Mouse (Mus musculus): ENCODE results near the gene Cmtm4. TPM values are rescaled to one million over a fixed set of nuclear protein-coding genes. Genes with fewer than 3 reads are reported as not detected.

The Cmtm4 gene
- polyA plus RNA-seq, 1 experiment from 2014 or later: 1.8 TPM

- Histone ChIP-seq H3K27ac (no peak overlapping the region), H3K27me3 (no peaks in the 10 kb centered on the region), H3K4me2 (replicated peaks) (no peak overlapping the region), H3K9me3 (no peaks in the 10 kb centered on the region), H3K4me3 (replicated peaks) (no peak overlapping the region), H3K9ac (replicated peaks) (no peak overlapping the region), H3K36me3 (no peaks in the 10 kb centered on the region), H3K4me1 (replicated peaks) (peaks cover 35% of the 10 kb centered on the region)
- no peak for ATAC-seq
- WGBS: 76% methylated on average over 3 of the region's 3 CpGs
Observed at GRCm38 (mm10) chr8:104383977-104384376, 11.6 kb downstream of the Cmtm4 start.

GRCm38 (mm10) chr8:104383296-104383695 lies 12.3 kb downstream of the Cmtm4 start:
- H3K4me1 ChIP-seq (replicated peaks): peaks cover 35% of the 10 kb centered on the region
- H3K36me3 ChIP-seq: no peaks in the 10 kb centered on the region
- no peaks in the 10 kb centered on the region for H3K9me3 ChIP-seq
- no peak for ATAC-seq
- H3K9ac ChIP-seq (replicated peaks): no peak overlapping the region
- H3K27me3 ChIP-seq: no peaks in the 10 kb centered on the region
- WGBS: 85% methylated on average over 2 of the region's 2 CpGs
- H3K27ac ChIP-seq: no peak overlapping the region
- H3K4me3 ChIP-seq (replicated peaks): no peak overlapping the region
- no peak overlapping the region for H3K4me2 ChIP-seq (replicated peaks)

GRCm38 (mm10) chr8:104380961-104381411 lies 14.6 kb downstream of the Cmtm4 start:
- Histone ChIP-seq H3K9ac (replicated peaks) (no peak overlapping the region), H3K9me3 (no peaks in the 10 kb centered on the region), H3K4me3 (replicated peaks) (no peak overlapping the region), H3K27me3 (no peaks in the 10 kb centered on the region), H3K4me1 (replicated peaks) (peaks cover 20% of the 10 kb centered on the region), H3K4me2 (replicated peaks) (no peak overlapping the region), H3K27ac (no peak overlapping the region), H3K36me3 (no peaks in the 10 kb centered on the region)
- ATAC-seq: no peak
- WGBS: 80% methylated on average over 5 of the region's 5 CpGs

- peaks cover 23% of the 10 kb centered on the region for H3K4me1 ChIP-seq (replicated peaks)
- no peak overlapping the region for H3K4me3 ChIP-seq (replicated peaks)
- ATAC-seq: no peak
- 91% methylated on average over 7 of the region's 7 CpGs for WGBS
- no peaks in the 10 kb centered on the region for H3K36me3 ChIP-seq
- no peaks in the 10 kb centered on the region for H3K9me3 ChIP-seq
- no peak overlapping the region for H3K4me2 ChIP-seq (replicated peaks)
- H3K9ac ChIP-seq (replicated peaks): no peak overlapping the region
- no peaks in the 10 kb centered on the region for H3K27me3 ChIP-seq
- H3K27ac ChIP-seq: no peak overlapping the region
Observed at GRCm38 (mm10) chr8:104380269-104380668, 15.3 kb downstream of the Cmtm4 start.

GRCm38 (mm10) chr8:104379301-104379836 lies 16.2 kb downstream of the Cmtm4 start:
- Histone ChIP-seq H3K36me3 (no peaks in the 10 kb centered on the region), H3K4me3 (replicated peaks) (no peak overlapping the region), H3K4me2 (replicated peaks) (no peak overlapping the region), H3K9ac (replicated peaks) (no peak overlapping the region), H3K27ac (no peak overlapping the region), H3K27me3 (no peaks in the 10 kb centered on the region), H3K9me3 (no peaks in the 10 kb centered on the region), H3K4me1 (replicated peaks) (peaks cover 31% of the 10 kb centered on the region)
- ATAC-seq: no peak
- WGBS: 61% methylated on average over 10 of the region's 10 CpGs

GRCm38 (mm10) chr8:104376669-104377068 lies 18.9 kb downstream of the Cmtm4 start:
- no peak overlapping the region for H3K9ac ChIP-seq (replicated peaks)
- no peaks in the 10 kb centered on the region for H3K9me3 ChIP-seq
- H3K4me2 ChIP-seq (replicated peaks): no peak overlapping the region
- no peak overlapping the region for H3K27ac ChIP-seq
- H3K4me1 ChIP-seq (replicated peaks): peaks cover 26% of the 10 kb centered on the region
- 31% methylated on average over 11 of the region's 11 CpGs for WGBS
- no peak for ATAC-seq
- no peak overlapping the region for H3K4me3 ChIP-seq (replicated peaks)
- H3K36me3 ChIP-seq: no peaks in the 10 kb centered on the region
- no peaks in the 10 kb centered on the region for H3K27me3 ChIP-seq

- H3K4me3 ChIP-seq (replicated peaks): no peak overlapping the region
- H3K4me2 ChIP-seq (replicated peaks): no peak overlapping the region
- 51% methylated on average over 5 of the region's 5 CpGs for WGBS
- no peaks in the 10 kb centered on the region for H3K36me3 ChIP-seq
- H3K27ac ChIP-seq: peak overlapping the region; percentile 25; the same call in 1 of the 2 replicates
- H3K9me3 ChIP-seq: no peaks in the 10 kb centered on the region
- no peaks in the 10 kb centered on the region for H3K27me3 ChIP-seq
- no peak for ATAC-seq
- H3K4me1 ChIP-seq (replicated peaks): peaks cover 26% of the 10 kb centered on the region
- no peak overlapping the region for H3K9ac ChIP-seq (replicated peaks)
Observed at GRCm38 (mm10) chr8:104375959-104376358, 19.6 kb downstream of the Cmtm4 start.

GRCm38 (mm10) chr8:104374864-104375846 lies 20.5 kb downstream of the Cmtm4 start:
- Histone ChIP-seq H3K9me3 (no peaks in the 10 kb centered on the region), H3K36me3 (no peaks in the 10 kb centered on the region), H3K9ac (replicated peaks) (no peak overlapping the region), H3K27me3 (no peaks in the 10 kb centered on the region), H3K4me2 (replicated peaks) (no peak overlapping the region), H3K4me3 (replicated peaks) (no peak overlapping the region), H3K4me1 (replicated peaks) (peaks cover 26% of the 10 kb centered on the region), H3K27ac (peak overlapping the region; percentile 37)
- WGBS: 51% methylated on average over 14 of the region's 14 CpGs
- ATAC-seq: no peak

- H3K27ac ChIP-seq: no peak overlapping the region
- no peaks in the 10 kb centered on the region for H3K27me3 ChIP-seq
- H3K9ac ChIP-seq (replicated peaks): no peak overlapping the region
- H3K9me3 ChIP-seq: no peaks in the 10 kb centered on the region
- no peaks in the 10 kb centered on the region for H3K36me3 ChIP-seq
- no peak for ATAC-seq
- no peak overlapping the region for H3K4me3 ChIP-seq (replicated peaks)
- no peak overlapping the region for H3K4me2 ChIP-seq (replicated peaks)
- H3K4me1 ChIP-seq (replicated peaks): peaks cover 31% of the 10 kb centered on the region
- WGBS: 50% methylated on average over 11 of the region's 11 CpGs
Observed at GRCm38 (mm10) chr8:104374269-104374668, 21.3 kb downstream of the Cmtm4 start.

- Histone ChIP-seq H3K27me3 (no peaks in the 10 kb centered on the region), H3K9ac (replicated peaks) (no peak overlapping the region), H3K4me2 (replicated peaks) (no peak overlapping the region), H3K9me3 (no peaks in the 10 kb centered on the region), H3K27ac (0 out of 2 replicates have a peak overlapping the region, but pooled peaks have one; percentile 32), H3K4me3 (replicated peaks) (no peak overlapping the region), H3K4me1 (replicated peaks) (peaks cover 35% of the 10 kb centered on the region), H3K36me3 (no peaks in the 10 kb centered on the region)
- ATAC-seq: 0 out of 2 replicates have a peak, but pooled peaks have one; percentile 25
- WGBS: 77% methylated on average over 11 of the region's 11 CpGs
Observed at GRCm38 (mm10) chr8:104373779-104374178, 21.8 kb downstream of the Cmtm4 start.

GRCm38 (mm10) chr8:104371121-104371520 lies 24.5 kb downstream of the Cmtm4 start:
- Histone ChIP-seq H3K4me2 (replicated peaks) (no peak overlapping the region), H3K9me3 (no peaks in the 10 kb centered on the region), H3K4me1 (replicated peaks) (peaks cover 35% of the 10 kb centered on the region), H3K9ac (replicated peaks) (no peak overlapping the region), H3K4me3 (replicated peaks) (no peak overlapping the region), H3K36me3 (no peaks in the 10 kb centered on the region), H3K27me3 (no peaks in the 10 kb centered on the region), H3K27ac (no peak overlapping the region)
- no peak for ATAC-seq
- WGBS: 92% methylated on average over 6 of the region's 6 CpGs

GRCm38 (mm10) chr8:104370071-104370470 lies 25.5 kb downstream of the Cmtm4 start:
- H3K27ac ChIP-seq: no peak overlapping the region
- peaks cover 30% of the 10 kb centered on the region for H3K4me1 ChIP-seq (replicated peaks)
- ATAC-seq: no peak
- H3K36me3 ChIP-seq: no peaks in the 10 kb centered on the region
- H3K9me3 ChIP-seq: no peaks in the 10 kb centered on the region
- no peak overlapping the region for H3K4me2 ChIP-seq (replicated peaks)
- H3K27me3 ChIP-seq: no peaks in the 10 kb centered on the region
- H3K9ac ChIP-seq (replicated peaks): no peak overlapping the region
- 75% methylated on average over 6 of the region's 6 CpGs for whole genome bisulfite sequencing
- H3K4me3 ChIP-seq (replicated peaks): no peak overlapping the region

Measured in midbrain, embryonic 13.5 days (tissue).